Mouse (Mus musculus) lung, adult 18-20 months (tissue): Measurements from ENCODE around the gene Olfr49.

Experiments
- DNase-seq, 2 experiments: peaks; one replicate each; pipeline ENCODE4 v3.0.0; 2022; ENCODE audit warnings: mixed read lengths in 2 of 2

The Olfr49 gene

GRCm38 (mm10) chr14:54284839-54285238 lies at the start of gene Olfr49:
Gene Olfr49 (minus strand): TSS chr14:54284939.
- no peak for DNase-seq

GRCm38 (mm10) chr14:54333452-54334189 lies 48.9 kb upstream of the Olfr49 start:
- no peak for DNase-seq

GRCm38 (mm10) chr14:54332176-54333074 lies 47.7 kb upstream of the Olfr49 start:
- no peak for DNase-seq

- no peak for DNase-seq
These were observed 46.4 kb upstream of the Olfr49 start for GRCm38 (mm10) chr14:54331178-54331577.

GRCm38 (mm10) chr14:54329201-54329600 lies 44.5 kb upstream of the Olfr49 start:
- no peak for DNase-seq

GRCm38 (mm10) chr14:54328548-54328947 lies 43.8 kb upstream of the Olfr49 start:
- no peak for DNase-seq

GRCm38 (mm10) chr14:54324486-54324885 lies 39.7 kb upstream of the Olfr49 start:
- no peak for DNase-seq

GRCm38 (mm10) chr14:54321556-54322376 lies 37.0 kb upstream of the Olfr49 start:
- no peak for DNase-seq

- no peak for DNase-seq
These were observed 27.0 kb upstream of the Olfr49 start for GRCm38 (mm10) chr14:54311763-54312162.

- no peak for DNase-seq
These were observed 15.9 kb upstream of the Olfr49 start for GRCm38 (mm10) chr14:54300676-54301075.

- no peak for DNase-seq
These were observed 15.4 kb upstream of the Olfr49 start for GRCm38 (mm10) chr14:54300136-54300535.

GRCm38 (mm10) chr14:54276446-54276845 lies 8.3 kb downstream of the Olfr49 start:
- DNase-seq: no peak

GRCm38 (mm10) chr14:54272696-54273095 lies 12.0 kb downstream of the Olfr49 start:
- DNase-seq: no peak

GRCm38 (mm10) chr14:54271976-54272606 lies 12.6 kb downstream of the Olfr49 start:
- DNase-seq: no peak

GRCm38 (mm10) chr14:54270413-54270812 lies 14.3 kb downstream of the Olfr49 start:
- DNase-seq: no peak

GRCm38 (mm10) chr14:54269566-54269965 lies 15.2 kb downstream of the Olfr49 start:
- DNase-seq: no peak

GRCm38 (mm10) chr14:54267966-54268365 lies 16.8 kb downstream of the Olfr49 start:
- no peak for DNase-seq

GRCm38 (mm10) chr14:54265951-54266350 lies 18.8 kb downstream of the Olfr49 start:
- DNase-seq: no peak

GRCm38 (mm10) chr14:54265093-54265492 lies 19.6 kb downstream of the Olfr49 start:
- DNase-seq: no peak

- no peak for DNase-seq
These were observed 20.5 kb downstream of the Olfr49 start for GRCm38 (mm10) chr14:54264231-54264630.

GRCm38 (mm10) chr14:54263099-54263498 lies 21.6 kb downstream of the Olfr49 start:
- DNase-seq: no peak

- DNase-seq: no peak
These were observed 22.1 kb downstream of the Olfr49 start for GRCm38 (mm10) chr14:54262622-54263021.
